Comparison of ENCODE assay signal across 8 mouse cellular contexts in the genomic region with DNA sequence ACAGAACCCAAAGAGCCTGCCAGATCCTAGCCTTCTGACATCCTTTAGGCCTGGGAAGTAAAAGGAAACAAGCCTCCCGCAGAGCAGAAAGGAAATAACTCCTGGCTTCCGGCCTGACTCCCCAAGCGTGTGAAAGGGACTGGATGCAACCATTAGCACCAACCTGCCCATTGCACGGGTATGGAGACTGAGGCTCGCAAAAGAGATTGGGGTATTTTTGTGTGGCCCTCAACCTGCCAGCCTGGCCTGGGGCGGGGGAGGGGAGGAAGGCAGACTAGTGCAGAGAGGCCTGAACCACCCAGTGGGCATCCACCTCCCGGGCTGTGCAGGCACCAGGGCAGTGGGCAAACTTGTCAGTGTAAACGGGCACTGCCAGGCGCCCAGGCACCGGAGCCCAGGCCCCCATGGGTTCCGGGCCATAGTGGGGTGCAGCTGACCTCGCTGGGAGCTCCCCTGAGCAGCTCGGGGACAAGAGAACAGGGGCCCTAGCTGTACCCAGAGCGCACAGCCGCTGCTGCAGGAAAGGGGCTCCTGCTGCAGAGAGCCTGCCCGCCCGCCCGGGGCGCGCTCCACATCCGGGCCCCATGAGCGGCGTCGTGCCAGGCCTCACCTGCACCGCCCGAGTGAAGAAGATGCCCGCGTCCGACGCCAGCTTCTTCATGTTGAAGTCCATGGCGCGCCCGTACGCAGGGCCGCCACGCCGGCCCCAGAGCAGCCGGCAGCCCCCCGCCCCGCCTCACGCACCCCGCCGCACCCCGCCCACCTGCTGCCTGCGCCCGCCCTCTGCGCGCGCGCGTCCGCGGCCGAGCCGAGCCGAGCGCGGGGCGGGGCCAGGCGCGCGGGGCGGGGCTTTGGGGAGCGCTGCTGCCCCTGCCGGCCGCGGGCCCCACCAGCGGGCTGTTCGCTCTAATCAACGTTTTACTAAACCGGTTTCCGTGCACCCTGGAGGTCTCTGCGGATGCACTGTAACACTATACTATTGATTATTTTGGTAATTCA. TPM values are rescaled to one million over a fixed set of nuclear protein-coding genes. Genes with fewer than 3 reads are reported as not detected.
DNase-seq lines count a peak whose midpoint lies in the region; ATAC-seq and TF ChIP-seq lines count a peak whose summit lies in the region.

Gene Sh3glb2, minus strand, starts transcription at position 805 of the 999 bp plus-strand sequence.

- peak; percentile 53; the same call in 1 of the 2 replicates for TF ChIP-seq CTCF in kidney, postnatal 0 days (IDR thresholded peaks at IDR 0.05; ENCODE audit: low read depth)

- H3K27me3 ChIP-seq in heart, embryonic 12.5 days (replicated peaks) = no peaks in the 10 kb centered on the region
- H3K27me3 ChIP-seq in kidney, postnatal 0 days (ENCODE audit: insufficient read depth, low read length) = no peaks in the 10 kb centered on the region
- H3K27me3 ChIP-seq in liver, embryonic 13.5 days = no peaks in the 10 kb centered on the region
- H3K27me3 ChIP-seq in stomach, embryonic 16.5 days (ENCODE audit: control insufficient read depth, insufficient read depth, low read length) = no peaks in the 10 kb centered on the region

- H3K9me3 ChIP-seq in heart, embryonic 12.5 days (replicated peaks) = 0 out of 2 replicates have a peak, but pooled peaks cover 4% of the 10 kb centered on the region
- H3K9me3 ChIP-seq in kidney, postnatal 0 days (replicated peaks; ENCODE audit: low read length) = no peaks in the 10 kb centered on the region
- H3K9me3 ChIP-seq in liver, embryonic 13.5 days (replicated peaks) = peaks cover 5% of the 10 kb centered on the region; the same call in 1 of the 2 replicates
- H3K9me3 ChIP-seq in stomach, embryonic 16.5 days (replicated peaks; ENCODE audit: control insufficient read depth, low read length) = no peaks in the 10 kb centered on the region

- peak; percentile 94 for DNase-seq in CD4-positive, CD25-positive, alpha-beta regulatory T cell, adult 2 months (ENCODE audit: low read depth, low spot score)
- DNase-seq in kidney, postnatal 0 days (ENCODE audit: low spot score) = peak; percentile 92
- peak; percentile 75 for DNase-seq in liver, embryonic 13.5 days
- peak; percentile 82 for DNase-seq in neural tube, embryonic 10.5 days (ENCODE audit: extremely low spot score, low spot score)

- peak within 1 kb of the TSS; percentile 89 for H3K4me3 ChIP-seq in brown adipose tissue, adult 24 weeks (ENCODE audit: insufficient read depth, low read depth, low read length)
- H3K4me3 ChIP-seq in heart, embryonic 12.5 days = peak within 1 kb of the TSS; percentile 84
- peak within 1 kb of the TSS; percentile 71 for H3K4me3 ChIP-seq in kidney, postnatal 0 days (replicated peaks; ENCODE audit: low read depth, low read length)
- peak within 1 kb of the TSS; percentile 78 for H3K4me3 ChIP-seq in liver, embryonic 13.5 days (replicated peaks)
- peak within 1 kb of the TSS; percentile 81 for H3K4me3 ChIP-seq in stomach, embryonic 16.5 days (replicated peaks; ENCODE audit: low read length)

- peak within 1 kb of the TSS; percentile 92 for H3K9ac ChIP-seq in heart, embryonic 12.5 days
- H3K9ac ChIP-seq in kidney, postnatal 0 days (ENCODE audit: low read depth, low read length) = peak within 1 kb of the TSS; percentile 76
- H3K9ac ChIP-seq in liver, embryonic 13.5 days = peak within 1 kb of the TSS; percentile 84
- peak within 1 kb of the TSS; percentile 86 for H3K9ac ChIP-seq in stomach, embryonic 16.5 days (ENCODE audit: low read length)

- peaks cover 15% of the 10 kb centered on the region for H3K4me1 ChIP-seq in brown adipose tissue, adult 24 weeks (ENCODE audit: control insufficient read depth, insufficient read depth, insufficient read length, low read length)
- H3K4me1 ChIP-seq in heart, embryonic 12.5 days (replicated peaks) = peaks cover 44% of the 10 kb centered on the region
- peaks cover 22% of the 10 kb centered on the region for H3K4me1 ChIP-seq in kidney, postnatal 0 days (replicated peaks; ENCODE audit: insufficient read depth, low read length)
- peaks cover 45% of the 10 kb centered on the region for H3K4me1 ChIP-seq in liver, embryonic 13.5 days (replicated peaks)
- peaks cover 38% of the 10 kb centered on the region for H3K4me1 ChIP-seq in stomach, embryonic 16.5 days (ENCODE audit: control insufficient read depth, insufficient read depth, low read length)

- H3K27ac ChIP-seq in brown adipose tissue, adult 24 weeks (replicated peaks; ENCODE audit: low read depth, low read length) = peak within 1 kb of the TSS; percentile 63
- H3K27ac ChIP-seq in heart, embryonic 12.5 days (ENCODE audit: poor library complexity, severe bottlenecking) = peak within 1 kb of the TSS; percentile 91
- H3K27ac ChIP-seq in kidney, postnatal 0 days = peak within 1 kb of the TSS; percentile 80
- H3K27ac ChIP-seq in liver, embryonic 13.5 days = peak within 1 kb of the TSS; percentile 77
- H3K27ac ChIP-seq in stomach, embryonic 16.5 days (ENCODE audit: low read length) = peak within 1 kb of the TSS; percentile 84

- 2% methylated on average over 73 of the region's 73 CpGs for WGBS in heart, embryonic 12.5 days
- 2% methylated on average over 65 of the region's 73 CpGs for WGBS in kidney, postnatal 0 days
- WGBS in liver, embryonic 13.5 days (ENCODE audit: insufficient replicate concordance) = 2% methylated on average over 72 of the region's 73 CpGs
- 1% methylated on average over 73 of the region's 73 CpGs for WGBS in stomach, embryonic 16.5 days

- peaks cover 14% of the 10 kb centered on the region for H3K36me3 ChIP-seq in heart, embryonic 12.5 days
- H3K36me3 ChIP-seq in kidney, postnatal 0 days (ENCODE audit: insufficient read depth, low read length) = peaks cover 11% of the 10 kb centered on the region; the same call in 1 of the 2 replicates
- H3K36me3 ChIP-seq in liver, embryonic 13.5 days = peaks cover under 1% of the 10 kb centered on the region; the same call in 1 of the 2 replicates
- H3K36me3 ChIP-seq in stomach, embryonic 16.5 days (ENCODE audit: control insufficient read depth, insufficient read depth, low read length) = no peaks in the 10 kb centered on the region

- peak; percentile 56 for ATAC-seq in erythroid progenitor cell, adult 5-6 weeks (replicated peaks; ENCODE audit: low FRiP score, poor library complexity, severe bottlenecking)
- peak; percentile 78 for ATAC-seq in heart, embryonic 12.5 days (ENCODE audit: insufficient number of reproducible peaks, low FRiP score)
- peak; percentile 76 for ATAC-seq in kidney, postnatal 0 days (replicated peaks; ENCODE audit: low FRiP score, low read depth)
- peak; percentile 59 for ATAC-seq in liver, embryonic 13.5 days (ENCODE audit: low read depth)
- peak; percentile 63 for ATAC-seq in stomach, embryonic 16.5 days (ENCODE audit: insufficient read depth, low FRiP score)

- peak within 1 kb of the TSS; percentile 92 for H3K4me2 ChIP-seq in heart, embryonic 12.5 days
- peak within 1 kb of the TSS; percentile 95 for H3K4me2 ChIP-seq in kidney, postnatal 0 days (ENCODE audit: low read length)
- H3K4me2 ChIP-seq in liver, embryonic 13.5 days = peak within 1 kb of the TSS; percentile 98
- H3K4me2 ChIP-seq in stomach, embryonic 16.5 days (ENCODE audit: low read depth, low read length) = peak within 1 kb of the TSS; percentile 94

RNA-seq across cellular contexts. Expression of gene Sh3glb2, which starts in this region (rescaled TPM):
- 66.4 and 76.9 TPM in 2 replicates for polyA plus RNA-seq in brown adipose tissue, adult 24 weeks (2012; ENCODE audit: insufficient read depth, insufficient read length, missing spikeins)
- total RNA-seq in erythroid progenitor cell, adult 5-6 weeks (2015; ENCODE audit: low replicate concordance) = 6.5 and 8.4 TPM in 2 replicates
- total RNA-seq in erythroid progenitor cell, adult 5-6 weeks (2017; ENCODE audit: low replicate concordance) = 5.4 and 10.8 TPM in 2 replicates
- 117 and 130 TPM in 2 replicates for polyA plus RNA-seq in heart, embryonic 12.5 days (2016; fragmentation: Nextera tagmentation; extraction: Ambion mirVana)
- 65.1 and 66.4 TPM in 2 replicates for polyA plus RNA-seq in kidney, postnatal 0 days (2015; fragmentation: Nextera tagmentation; extraction: Ambion mirVana)
- 20.9 and 21.3 TPM in 2 replicates for polyA plus RNA-seq in liver, embryonic 13.5 days (2015; fragmentation: Nextera tagmentation; extraction: Ambion mirVana)
- 107 and 118 TPM in 2 replicates for polyA plus RNA-seq in stomach, embryonic 16.5 days (2015; fragmentation: Nextera tagmentation; extraction: Ambion mirVana)

Comparison
In these comparisons a context has a peak if more than half of its experiments do, and no peak if none do; other contexts are left out.
1. Peak in every context shown above with its lines: DNase-seq, ATAC-seq, H3K4me3 ChIP-seq and H3K27ac ChIP-seq.